Mouse (Mus musculus) liver, embryonic 14.5 days (tissue): Measurements from ENCODE around the gene Fuca1.

ENCODE experiments used
- CTCF ChIP-seq: IDR thresholded peaks from 2 replicates; pipeline ENCODE4 v1.5.1; 2016; ENCODE audit warnings: antibody characterized with exemption, low read depth, control low read depth
- EP300 ChIP-seq: IDR thresholded peaks from 2 replicates; pipeline ENCODE4 v1.6.1; 2016; ENCODE audit warnings: antibody characterized with exemption, low read depth

GRCm38 (mm10) chr4:135883401-135883851 is 37.1 kb upstream of the Fuca1 start:
- TF ChIP-seq EP300, result no peak
- TF ChIP-seq CTCF, result no peak
